Comparison of ENCODE assay signal across 8 mouse cellular contexts in genomic region chr11:112779762-112780161, GRCm38 (mm10). TPM values are rescaled to one million over a fixed set of nuclear protein-coding genes. Genes with fewer than 3 reads are reported as not detected.
A peak's percentile ranks its signal among the peaks of the same experiment; 100 is the strongest.
DNase-seq lines count a peak whose midpoint lies in the region; ATAC-seq lines count a peak whose summit lies in the region.
"Had no signal": no experiment of that assay in that cellular context is flagged by ENCODE, and none has a peak within 500 bp of the region (broad histone marks: within the 10 kb centered on the region; RNA-seq: fewer than 3 reads in every experiment).

No protein-coding gene starts in this region.

- peaks cover 7% of the 10 kb centered on the region for H3K4me1 ChIP-seq in liver, embryonic 12.5 days
- H3K4me1 ChIP-seq in forebrain, embryonic 15.5 days = peaks cover 49% of the 10 kb centered on the region
- peaks cover 16% of the 10 kb centered on the region for H3K4me1 ChIP-seq in kidney, embryonic 16.5 days (ENCODE audit: insufficient read depth, low read length)
- H3K4me1 ChIP-seq: liver, embryonic 15.5 days had no signal

- no peak overlapping the region for H3K9ac ChIP-seq in liver, embryonic 12.5 days
- no peak overlapping the region for H3K9ac ChIP-seq in forebrain, embryonic 15.5 days (replicated peaks)
- H3K9ac ChIP-seq in kidney, embryonic 16.5 days (replicated peaks; ENCODE audit: low read length) = no peak overlapping the region
- H3K9ac ChIP-seq: liver, embryonic 15.5 days had no signal

- DNase-seq in liver = peak; percentile 52
- peak; percentile 60 for DNase-seq in adrenal gland, postnatal 10 days
- DNase-seq in lung, postnatal 4 days = peak; percentile 36 to 45

- no peak for ATAC-seq in liver, embryonic 12.5 days
- ATAC-seq in forebrain, embryonic 15.5 days (replicated peaks) = no peak
- ATAC-seq in kidney, embryonic 16.5 days (ENCODE audit: low FRiP score, low TSS enrichment) = no peak
- no peak for ATAC-seq in activated CD4-positive, CD25-positive, alpha-beta regulatory T cell, adult 4 months

- no peak overlapping the region for H3K27ac ChIP-seq in liver, embryonic 12.5 days
- no peak overlapping the region for H3K27ac ChIP-seq in forebrain, embryonic 15.5 days (replicated peaks)
- no peak overlapping the region for H3K27ac ChIP-seq in kidney, embryonic 16.5 days (ENCODE audit: low read length)
- H3K27ac ChIP-seq: liver, embryonic 15.5 days had no signal

- H3K4me2 ChIP-seq in liver, embryonic 12.5 days = no peak overlapping the region
- peak overlapping the region; percentile 99; the same call in 1 of the 2 replicates for H3K4me2 ChIP-seq in forebrain, embryonic 15.5 days (replicated peaks)
- 0 out of 2 replicates have a peak overlapping the region, but pooled peaks have one; percentile 5 for H3K4me2 ChIP-seq in kidney, embryonic 16.5 days (replicated peaks; ENCODE audit: low read depth, low read length)
- H3K4me2 ChIP-seq: liver, embryonic 15.5 days had no signal

- H3K4me3 ChIP-seq in liver, embryonic 12.5 days = no peak overlapping the region
- H3K4me3 ChIP-seq in forebrain, embryonic 15.5 days = no peak overlapping the region
- H3K4me3 ChIP-seq in kidney, embryonic 16.5 days (ENCODE audit: low read length) = no peak overlapping the region
- H3K4me3 ChIP-seq: liver, embryonic 15.5 days had no signal

- H3K36me3 ChIP-seq in liver, embryonic 12.5 days = no peaks in the 10 kb centered on the region
- H3K36me3 ChIP-seq in forebrain, embryonic 15.5 days = no peaks in the 10 kb centered on the region
- H3K36me3 ChIP-seq in kidney, embryonic 16.5 days (ENCODE audit: insufficient read depth, low read length) = no peaks in the 10 kb centered on the region
- H3K36me3 ChIP-seq: liver, embryonic 15.5 days had no signal

- WGBS in liver, embryonic 12.5 days (ENCODE audit: insufficient replicate concordance) = 1% methylated on average over 10 of the region's 10 CpGs
- 1% methylated on average over 10 of the region's 10 CpGs for WGBS in forebrain, embryonic 15.5 days
- under 1% methylated on average over 10 of the region's 10 CpGs for whole genome bisulfite sequencing in kidney, embryonic 16.5 days

- peaks cover 92% of the 10 kb centered on the region for H3K27me3 ChIP-seq in liver, embryonic 12.5 days (replicated peaks)
- no peaks in the 10 kb centered on the region for H3K27me3 ChIP-seq in forebrain, embryonic 15.5 days
- peaks cover 36% of the 10 kb centered on the region for H3K27me3 ChIP-seq in kidney, embryonic 16.5 days (ENCODE audit: insufficient read depth, low read length)

- H3K9me3 ChIP-seq in liver, embryonic 12.5 days (replicated peaks) = no peaks in the 10 kb centered on the region
- no peaks in the 10 kb centered on the region for H3K9me3 ChIP-seq in forebrain, embryonic 15.5 days
- no peaks in the 10 kb centered on the region for H3K9me3 ChIP-seq in kidney, embryonic 16.5 days (ENCODE audit: low read length)
- H3K9me3 ChIP-seq: liver, embryonic 15.5 days had no signal

RNA-seq across cellular contexts. Expression of gene Sox9, which starts 2.3 kb away (rescaled TPM):
- polyA plus RNA-seq in liver, embryonic 12.5 days (2016; fragmentation: Nextera tagmentation; extraction: Ambion mirVana) = 2.4 and 2.7 TPM in 2 replicates
- 1 to 10 TPM; 1.7 to 1.8 TPM for total RNA-seq in adrenal gland, postnatal 10 days (2021)
- 66.6 and 70.4 TPM in 2 replicates for polyA plus RNA-seq in forebrain, embryonic 15.5 days (2015; fragmentation: Nextera tagmentation; extraction: Ambion mirVana)
- 28.0 and 31.9 TPM in 2 replicates for polyA plus RNA-seq in kidney, embryonic 16.5 days (2015; fragmentation: Nextera tagmentation; extraction: Ambion mirVana)
- not detected for polyA plus RNA-seq in activated CD4-positive, CD25-positive, alpha-beta regulatory T cell, adult 4 months (2017; shearing (Covaris generic))
